Mouse (Mus musculus) C2C12 (cell line): ENCODE measurements around the gene Nwd2.

Experiments used
- CTCF ChIP-seq: IDR thresholded peaks from one replicate; pipeline ENCODE4 v1.5.1; 2011; ENCODE audit not compliant: control insufficient read depth, insufficient read depth, insufficient read length
- MYOD1 ChIP-seq: IDR thresholded peaks from one replicate; pipeline ENCODE4 v1.6.1; 2011; ENCODE audit warnings: low read depth; ENCODE audit not compliant: control insufficient read depth, insufficient read length
- MYOG ChIP-seq: IDR thresholded peaks from one replicate; pipeline ENCODE4 v1.6.1; 2011; ENCODE audit not compliant: control insufficient read depth, insufficient read length; ENCODE audit errors: extremely low read depth

DNA sequence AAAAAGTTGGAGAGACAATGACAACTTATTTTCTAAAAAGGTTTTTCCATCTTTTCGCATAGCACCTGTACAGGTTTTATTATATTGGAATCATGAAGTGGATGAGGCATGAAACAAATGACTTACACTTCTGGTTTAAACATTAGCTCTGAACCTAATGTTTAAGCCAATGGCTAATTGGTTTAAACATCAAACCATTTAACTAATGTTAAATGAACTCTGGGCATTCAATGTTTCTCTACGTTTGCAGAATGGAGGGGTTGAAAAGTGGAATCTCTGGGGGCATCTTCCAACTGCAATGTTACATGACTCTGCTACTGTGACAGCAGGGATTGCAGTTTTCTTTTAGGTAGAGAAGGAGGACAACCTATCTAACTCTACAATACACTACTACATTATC is 27.0 kb downstream of the Nwd2 start:
- TF ChIP-seq CTCF (no peak), MYOD1 (no peak), MYOG (no peak)
